Mouse (Mus musculus) embryo, embryonic 11.5 days (tissue): Measurements from ENCODE around the gene Birc6.
A peak's percentile ranks its signal among the peaks of the same experiment; 100 is the strongest.

ENCODE experiments used
- DNase-seq: peaks from one replicate; pipeline ENCODE4 v3.0.0-alpha.2; 2012; ENCODE audit warnings: low read depth, low spot score

Birc6 gene

GRCm38 (mm10) chr17:74527729-74528607 is at the start of gene Birc6:
Gene Birc6 (plus strand): TSS chr17:74528295.
- peak; percentile 98 for DNase-seq

- DNase-seq: no peak
These were observed 47.6 kb upstream of the Birc6 start for GRCm38 (mm10) chr17:74480361-74481069.

GRCm38 (mm10) chr17:74489024-74489900 is 38.8 kb upstream of the Birc6 start, which contains the start of gene Yipf4:
Gene Yipf4 (plus strand): TSS chr17:74489493.
- peak; percentile 86 for DNase-seq

- no peak for DNase-seq
These were observed 38.2 kb upstream of the Birc6 start for GRCm38 (mm10) chr17:74489901-74490220.

GRCm38 (mm10) chr17:74491565-74491964 is 36.5 kb upstream of the Birc6 start:
- DNase-seq: no peak

GRCm38 (mm10) chr17:74500204-74500603 is 27.9 kb upstream of the Birc6 start:
- DNase-seq: no peak

GRCm38 (mm10) chr17:74501085-74501484 is 27.0 kb upstream of the Birc6 start:
- DNase-seq: no peak

- no peak for DNase-seq
These were observed 20.2 kb upstream of the Birc6 start for GRCm38 (mm10) chr17:74507934-74508333.

- no peak for DNase-seq
These were observed 19.5 kb upstream of the Birc6 start for GRCm38 (mm10) chr17:74508600-74508999.

- no peak for DNase-seq
These were observed 15.8 kb upstream of the Birc6 start for GRCm38 (mm10) chr17:74512308-74512707.

- no peak for DNase-seq
These were observed 5.0 kb upstream of the Birc6 start for GRCm38 (mm10) chr17:74522797-74523723.

GRCm38 (mm10) chr17:74526117-74526516 is 2.0 kb upstream of the Birc6 start:
- DNase-seq: no peak

- no peak for DNase-seq
These were observed 1.1 kb upstream of the Birc6 start for GRCm38 (mm10) chr17:74526806-74527653.

GRCm38 (mm10) chr17:74528648-74529532 is 795 bp downstream of the Birc6 start:
- no peak for DNase-seq

- no peak for DNase-seq
These were observed 1.4 kb downstream of the Birc6 start for GRCm38 (mm10) chr17:74529533-74529824.

GRCm38 (mm10) chr17:74534971-74535370 is 6.9 kb downstream of the Birc6 start:
- no peak for DNase-seq

- DNase-seq: no peak
These were observed 9.4 kb downstream of the Birc6 start for GRCm38 (mm10) chr17:74537526-74537925.

GRCm38 (mm10) chr17:74543615-74544014 is 15.5 kb downstream of the Birc6 start:
- DNase-seq: no peak

- no peak for DNase-seq
These were observed 26.0 kb downstream of the Birc6 start for GRCm38 (mm10) chr17:74554118-74554517.
